Mouse (Mus musculus): ENCODE results near the gene Tmem106a. TPM values are rescaled to one million over a fixed set of nuclear protein-coding genes. Genes with fewer than 3 reads are reported as not detected.

Gene Tmem106a
- 0.67 and 1.3 TPM in 2 replicates for polyA plus RNA-seq (2014; fragmentation: Nextera tagmentation; extraction: Ambion mirVana)

DNA sequence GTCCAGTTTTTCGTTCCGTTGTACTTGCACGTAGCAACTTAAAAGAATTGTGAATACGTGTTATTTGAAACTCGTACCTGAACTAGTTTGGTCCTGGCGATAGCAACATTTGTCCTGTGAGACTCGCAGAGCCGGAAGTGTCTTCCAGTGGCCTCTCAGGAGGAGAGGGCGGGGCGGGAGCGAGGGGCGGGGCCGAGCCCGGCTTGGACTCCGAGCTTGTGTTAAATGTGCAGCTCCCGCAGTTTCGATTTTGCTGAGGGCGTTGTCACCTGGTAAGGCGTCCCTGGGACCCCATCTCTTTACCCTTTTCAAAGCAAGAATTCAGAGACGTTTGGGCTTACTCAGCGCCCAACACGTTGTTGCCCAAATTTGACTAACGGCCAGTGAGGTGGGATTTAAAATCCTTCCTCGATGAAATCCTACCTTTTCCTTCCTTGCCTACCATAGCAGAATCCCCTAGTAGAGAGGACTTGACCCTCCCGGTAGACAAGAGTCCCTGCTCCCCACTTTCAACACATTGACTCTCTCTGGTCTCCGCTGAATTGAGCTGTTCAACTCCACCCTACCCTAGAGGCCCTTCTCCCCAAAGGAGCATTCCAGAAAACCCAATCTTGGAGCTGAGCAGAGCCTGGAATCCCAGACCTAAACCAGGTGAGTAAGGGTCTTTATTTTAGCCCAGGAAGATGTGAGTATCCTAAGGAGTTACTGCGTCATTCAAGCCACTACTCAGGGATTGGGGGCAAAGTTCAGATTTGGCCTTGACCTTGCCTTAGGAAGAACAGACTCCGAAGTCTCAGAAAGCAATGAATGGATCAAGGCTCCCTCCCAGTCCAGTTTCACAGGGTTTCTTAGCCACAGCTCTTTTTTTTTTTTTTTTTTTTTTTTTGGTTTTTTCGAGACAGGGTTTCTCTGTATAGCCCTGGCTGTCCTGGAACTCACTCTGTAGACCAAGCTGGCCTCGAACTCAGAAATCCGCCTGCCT, at the start of gene Tmem106a:
TSS of gene Tmem106a (plus strand) at position 189 of the 982 bp plus-strand sequence.
- 18% methylated on average over 30 of the region's 31 CpGs for WGBS
- Histone ChIP-seq H3K4me3 (ENCODE audit: low read depth, low read length) (peak within 1 kb of the TSS; percentile 27), H3K27ac (replicated peaks; ENCODE audit: low read depth, low read length) (no peak within 1 kb of the TSS), H3K36me3 (ENCODE audit: control insufficient read depth, insufficient read depth, low read length) (no peaks in the 10 kb centered on the region; the same call in 1 of the 2 replicates), H3K4me1 (ENCODE audit: control insufficient read depth, insufficient read depth, low read length) (peaks cover 2% of the 10 kb centered on the region; the same call in 1 of the 2 replicates), H3K9ac (ENCODE audit: low read length) (peak within 1 kb of the TSS; percentile 53), H3K27me3 (ENCODE audit: control insufficient read depth, insufficient read depth, low read length) (no peaks in the 10 kb centered on the region), H3K4me2 (ENCODE audit: low read depth, severe bottlenecking) (peak within 1 kb of the TSS; percentile 54), H3K9me3 (ENCODE audit: control insufficient read depth, low read length) (no peaks in the 10 kb centered on the region)
- ATAC-seq (ENCODE audit: insufficient number of reproducible peaks, low FRiP score, low TSS enrichment, low read depth) (no peak), DNase-seq (ENCODE audit: low spot score) (peak; percentile 78)

DNA sequence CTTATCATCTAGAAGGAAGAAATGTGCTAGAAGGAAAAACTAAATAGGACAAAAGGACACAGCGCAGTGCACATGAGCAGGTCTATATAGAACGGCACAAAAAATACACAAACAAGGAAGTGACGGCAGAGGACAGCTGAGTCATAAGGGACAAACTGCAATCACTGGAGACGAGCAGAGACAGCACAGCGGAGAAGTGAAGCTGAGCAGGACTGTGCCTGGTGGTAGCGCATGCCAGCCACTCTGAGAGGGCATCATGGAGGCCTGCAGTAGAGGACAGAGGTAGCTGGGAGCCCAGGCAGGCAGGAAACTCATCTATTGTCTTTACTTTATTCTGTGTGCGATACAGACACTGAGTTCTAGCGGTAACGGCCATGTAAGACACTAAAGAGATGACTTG, 38.5 kb upstream of the Tmem106a start:
- Histone ChIP-seq H3K36me3 (ENCODE audit: control insufficient read depth, insufficient read depth, low read length) (no peaks in the 10 kb centered on the region; the same call in 1 of the 2 replicates), H3K27ac (replicated peaks; ENCODE audit: low read depth, low read length) (no peak overlapping the region), H3K4me3 (ENCODE audit: low read depth, low read length) (no peak overlapping the region), H3K9me3 (ENCODE audit: control insufficient read depth, low read length) (no peaks in the 10 kb centered on the region), H3K4me1 (ENCODE audit: control insufficient read depth, insufficient read depth, low read length) (no peaks in the 10 kb centered on the region), H3K9ac (ENCODE audit: low read length) (no peak overlapping the region), H3K4me2 (ENCODE audit: low read depth, severe bottlenecking) (no peak overlapping the region), H3K27me3 (ENCODE audit: control insufficient read depth, insufficient read depth, low read length) (no peaks in the 10 kb centered on the region)
- ATAC-seq (ENCODE audit: insufficient number of reproducible peaks, low FRiP score, low TSS enrichment, low read depth) (no peak), DNase-seq (ENCODE audit: low spot score) (no peak)
- WGBS = 93% methylated on average over 9 of the region's 9 CpGs

DNA sequence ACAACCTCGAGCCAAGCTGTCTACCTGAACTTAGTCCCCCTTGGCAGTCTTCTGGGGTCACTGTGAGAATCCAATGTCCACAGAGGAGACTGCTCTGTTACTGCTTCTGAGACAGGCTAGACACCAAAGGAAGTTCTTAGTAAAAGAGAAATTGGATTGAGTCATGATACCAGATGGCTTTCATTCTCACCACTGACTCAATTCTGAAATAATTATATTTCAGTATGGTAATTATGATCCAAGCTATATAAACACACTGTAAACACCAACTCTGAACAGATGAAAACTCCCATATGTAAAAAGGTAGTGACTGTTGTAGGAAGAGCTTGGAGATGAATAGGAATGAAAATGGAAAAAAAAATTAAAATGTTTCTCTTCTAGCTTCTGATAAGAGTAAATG, 37.9 kb upstream of the Tmem106a start:
- Histone ChIP-seq H3K27ac (replicated peaks; ENCODE audit: low read depth, low read length) (no peak overlapping the region), H3K9ac (ENCODE audit: low read length) (no peak overlapping the region), H3K27me3 (ENCODE audit: control insufficient read depth, insufficient read depth, low read length) (no peaks in the 10 kb centered on the region), H3K36me3 (ENCODE audit: control insufficient read depth, insufficient read depth, low read length) (no peaks in the 10 kb centered on the region; the same call in 1 of the 2 replicates), H3K4me2 (ENCODE audit: low read depth, severe bottlenecking) (no peak overlapping the region), H3K4me1 (ENCODE audit: control insufficient read depth, insufficient read depth, low read length) (no peaks in the 10 kb centered on the region), H3K9me3 (ENCODE audit: control insufficient read depth, low read length) (no peaks in the 10 kb centered on the region), H3K4me3 (ENCODE audit: low read depth, low read length) (no peak overlapping the region)
- no peak for ATAC-seq (ENCODE audit: insufficient number of reproducible peaks, low FRiP score, low TSS enrichment, low read depth)
- DNase-seq (ENCODE audit: low spot score) = no peak
- 70% methylated on average over 1 of the region's 1 CpGs for WGBS

DNA sequence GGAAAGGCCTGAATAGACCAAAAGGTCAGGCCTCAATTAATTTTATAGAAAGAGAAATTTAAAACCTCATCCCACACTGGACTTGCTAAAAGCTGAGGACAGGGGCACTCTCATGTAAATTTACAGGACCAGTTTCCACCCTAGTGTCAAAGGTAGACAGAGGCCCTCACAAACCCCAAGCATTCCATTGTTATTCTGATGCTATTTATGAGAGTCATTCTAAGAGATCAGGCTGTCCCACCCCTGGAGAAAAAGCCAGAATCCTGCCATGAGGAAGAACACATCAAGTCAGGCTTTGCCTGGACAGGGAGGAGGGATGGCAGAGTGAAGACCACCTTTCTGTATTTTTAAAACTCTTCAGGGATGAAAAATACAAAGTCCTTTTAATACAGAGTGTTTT, 33.5 kb upstream of the Tmem106a start:
- Histone ChIP-seq H3K27ac (replicated peaks; ENCODE audit: low read depth, low read length) (no peak overlapping the region), H3K4me3 (ENCODE audit: low read depth, low read length) (no peak overlapping the region), H3K36me3 (ENCODE audit: control insufficient read depth, insufficient read depth, low read length) (no peaks in the 10 kb centered on the region; the same call in 1 of the 2 replicates), H3K9me3 (ENCODE audit: control insufficient read depth, low read length) (no peaks in the 10 kb centered on the region), H3K4me2 (ENCODE audit: low read depth, severe bottlenecking) (no peak overlapping the region), H3K9ac (ENCODE audit: low read length) (no peak overlapping the region), H3K27me3 (ENCODE audit: control insufficient read depth, insufficient read depth, low read length) (no peaks in the 10 kb centered on the region), H3K4me1 (ENCODE audit: control insufficient read depth, insufficient read depth, low read length) (no peaks in the 10 kb centered on the region)
- DNase-seq (ENCODE audit: low spot score) (no peak), ATAC-seq (ENCODE audit: insufficient number of reproducible peaks, low FRiP score, low TSS enrichment, low read depth) (no peak)

DNA sequence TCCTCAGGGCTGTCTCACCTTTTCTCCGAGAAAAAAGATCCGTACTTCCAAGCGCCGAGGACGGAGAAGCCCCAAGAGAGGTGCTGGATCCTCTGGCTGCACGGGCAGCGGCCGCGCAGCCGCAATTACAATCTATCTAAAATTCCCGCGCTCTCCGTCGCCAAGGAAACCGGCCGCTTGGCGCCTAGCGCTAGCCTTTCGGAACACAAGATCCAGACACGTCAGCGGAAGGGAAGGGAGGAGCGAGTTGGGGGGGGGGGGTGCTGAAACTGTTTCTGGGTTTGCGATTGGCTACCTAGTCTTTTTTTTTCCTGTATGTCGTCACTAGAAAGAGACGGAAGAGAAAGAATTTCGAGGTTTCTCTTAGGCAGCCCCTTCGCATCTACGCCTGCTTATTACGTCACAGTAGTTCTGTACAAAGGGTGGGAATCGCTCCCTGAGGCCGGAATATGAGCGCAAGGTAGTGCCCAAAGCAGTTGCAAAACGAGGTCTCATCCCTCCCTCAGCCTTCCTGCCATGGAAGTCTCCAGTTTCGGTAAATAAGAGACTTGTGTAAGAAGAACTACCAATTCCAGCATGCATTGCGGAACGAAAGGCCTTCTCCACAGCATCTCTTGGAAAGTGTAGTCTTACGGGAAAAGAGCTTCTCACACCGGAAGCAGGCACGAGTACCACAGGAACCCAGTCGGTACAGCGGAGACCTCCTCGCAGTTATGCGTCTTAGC, 30.1 kb upstream of the Tmem106a start, which contains the start of the genes Brca1 and Nbr1:
TSS of gene Brca1 (minus strand) at position 205 of the 725 bp plus-strand sequence.
TSS of gene Nbr1 (plus strand) at position 399 of the 725 bp plus-strand sequence.
- Histone ChIP-seq H3K9ac (ENCODE audit: low read length) (peak within 1 kb of the TSS; percentile 71), H3K27ac (replicated peaks; ENCODE audit: low read depth, low read length) (peak within 1 kb of the TSS; percentile 68), H3K36me3 (ENCODE audit: control insufficient read depth, insufficient read depth, low read length) (no peaks in the 10 kb centered on the region; the same call in 1 of the 2 replicates), H3K4me1 (ENCODE audit: control insufficient read depth, insufficient read depth, low read length) (peaks cover 3% of the 10 kb centered on the region; the same call in 1 of the 2 replicates), H3K9me3 (ENCODE audit: control insufficient read depth, low read length) (no peaks in the 10 kb centered on the region), H3K4me3 (ENCODE audit: low read depth, low read length) (peak within 1 kb of the TSS; percentile 82), H3K27me3 (ENCODE audit: control insufficient read depth, insufficient read depth, low read length) (no peaks in the 10 kb centered on the region), H3K4me2 (ENCODE audit: low read depth, severe bottlenecking) (peak within 1 kb of the TSS; percentile 64)
- DNase-seq (ENCODE audit: low spot score) (peak; percentile 95), ATAC-seq (ENCODE audit: insufficient number of reproducible peaks, low FRiP score, low TSS enrichment, low read depth) (peak; percentile 84)
- WGBS = under 1% methylated on average over 43 of the region's 43 CpGs

DNA sequence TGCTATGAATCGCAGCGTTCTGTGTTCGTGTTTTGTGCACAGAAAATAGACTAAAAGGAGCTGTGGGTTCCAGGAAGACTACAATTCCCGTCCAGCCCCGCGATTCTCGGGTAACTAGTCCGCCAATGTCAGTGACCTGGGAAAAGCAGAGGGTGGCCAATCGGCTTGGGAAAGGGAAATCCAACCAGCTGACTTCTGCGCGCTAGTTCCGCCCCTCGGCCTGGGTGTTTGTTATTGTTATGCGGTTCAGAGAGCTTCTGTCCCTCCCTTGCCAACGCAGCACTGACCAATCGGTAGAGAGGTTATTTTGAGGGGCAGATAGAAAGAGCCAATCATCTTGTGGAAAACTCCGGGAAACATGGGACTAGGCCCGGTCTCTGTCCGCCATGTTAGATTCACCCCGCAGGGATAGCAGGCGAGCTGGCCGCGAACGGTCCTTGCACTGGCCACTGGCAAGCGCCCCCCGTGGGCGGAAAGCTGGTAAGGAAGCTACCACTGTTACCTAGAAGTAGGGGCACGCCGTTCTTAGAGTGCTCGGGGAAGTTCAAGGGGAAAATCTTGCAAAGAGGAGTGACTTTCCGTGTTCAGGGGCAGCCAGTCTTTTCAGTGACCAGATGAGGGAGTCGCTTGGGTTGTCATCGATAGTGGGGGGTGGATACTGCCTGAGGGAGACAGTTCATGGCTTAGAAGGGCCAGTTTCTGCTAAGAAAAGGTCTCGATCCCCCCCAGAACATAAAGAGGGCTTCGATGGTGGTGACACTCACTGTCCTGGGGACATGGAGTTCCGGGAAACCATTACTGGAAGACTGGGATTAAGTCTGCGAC, 29.4 kb upstream of the Tmem106a start:
- under 1% methylated on average over 37 of the region's 37 CpGs for WGBS
- H3K27me3 ChIP-seq (ENCODE audit: control insufficient read depth, insufficient read depth, low read length) = no peaks in the 10 kb centered on the region
- H3K27ac ChIP-seq (replicated peaks; ENCODE audit: low read depth, low read length) = peak overlapping the region; percentile 68
- peak overlapping the region; percentile 64 for H3K4me2 ChIP-seq (ENCODE audit: low read depth, severe bottlenecking)
- peaks cover 3% of the 10 kb centered on the region; the same call in 1 of the 2 replicates for H3K4me1 ChIP-seq (ENCODE audit: control insufficient read depth, insufficient read depth, low read length)
- H3K36me3 ChIP-seq (ENCODE audit: control insufficient read depth, insufficient read depth, low read length) = peaks cover 2% of the 10 kb centered on the region; the same call in 1 of the 2 replicates
- ATAC-seq (ENCODE audit: insufficient number of reproducible peaks, low FRiP score, low TSS enrichment, low read depth) (peak; percentile 97), DNase-seq (ENCODE audit: low spot score) (peak; percentile 96)
- peak overlapping the region; percentile 71 for H3K9ac ChIP-seq (ENCODE audit: low read length)
- no peaks in the 10 kb centered on the region for H3K9me3 ChIP-seq (ENCODE audit: control insufficient read depth, low read length)
- peak overlapping the region; percentile 82 for H3K4me3 ChIP-seq (ENCODE audit: low read depth, low read length)

DNA sequence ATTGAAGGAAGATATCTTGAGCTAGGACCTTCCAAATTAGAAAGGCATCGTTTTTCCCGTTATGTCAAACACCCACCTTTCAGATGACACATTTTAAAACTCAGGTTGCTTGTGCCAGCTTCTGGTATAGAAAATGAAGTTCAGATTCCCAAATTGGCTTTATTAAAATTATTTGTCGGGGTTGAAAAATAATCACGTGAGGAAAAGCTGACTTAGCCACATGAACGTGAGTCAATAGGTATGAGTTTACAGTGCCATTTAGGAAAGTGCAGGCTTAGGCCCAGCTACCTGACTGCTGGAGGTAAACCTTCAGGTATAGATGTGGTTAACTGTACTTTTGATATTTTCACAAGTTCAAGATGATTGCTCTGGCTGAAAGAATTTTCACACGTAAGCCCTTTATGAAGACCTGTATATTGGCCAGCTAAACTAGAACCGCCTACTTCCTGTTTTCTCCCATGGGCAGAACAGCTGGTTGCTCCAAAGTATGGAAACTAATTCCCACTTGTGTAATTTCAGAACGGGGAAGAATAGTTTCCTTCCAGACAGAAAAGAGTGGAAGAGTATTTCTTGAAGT, 28.6 kb upstream of the Tmem106a start:
- ATAC-seq (ENCODE audit: insufficient number of reproducible peaks, low FRiP score, low TSS enrichment, low read depth) (no peak), DNase-seq (ENCODE audit: low spot score) (no peak)
- WGBS = 21% methylated on average over 8 of the region's 8 CpGs
- Histone ChIP-seq H3K4me1 (ENCODE audit: control insufficient read depth, insufficient read depth, low read length) (peaks cover 3% of the 10 kb centered on the region; the same call in 1 of the 2 replicates), H3K27ac (replicated peaks; ENCODE audit: low read depth, low read length) (peak overlapping the region; percentile 68), H3K27me3 (ENCODE audit: control insufficient read depth, insufficient read depth, low read length) (no peaks in the 10 kb centered on the region), H3K36me3 (ENCODE audit: control insufficient read depth, insufficient read depth, low read length) (peaks cover 2% of the 10 kb centered on the region; the same call in 1 of the 2 replicates), H3K4me2 (ENCODE audit: low read depth, severe bottlenecking) (peak overlapping the region; percentile 64), H3K9ac (ENCODE audit: low read length) (peak overlapping the region; percentile 71), H3K9me3 (ENCODE audit: control insufficient read depth, low read length) (no peaks in the 10 kb centered on the region), H3K4me3 (ENCODE audit: low read depth, low read length) (peak overlapping the region; percentile 82)

All from limb, embryonic 11.5 days (tissue).